Mouse (Mus musculus) kidney, embryonic 15.5 days (tissue): ENCODE measurements at regions not wholly inside any gene's neighbourhood (a gene's known extent, or its start where the extent isn't known, plus 50 kb on each side); places are given as distances from the start of the nearest gene placed in this dataset.

Source experiments
- ATAC-seq: fragments of 200-750 bp; cut with Nextera tagmentation; replicated peaks from 2 replicates; pipeline ENCODE4 v1.8.0; 2017; ENCODE audit warnings: moderate TSS enrichment; ENCODE audit not compliant: low FRiP score
- H3K27ac ChIP-seq: fragments of 300-500 bp; sonication (generic); 2 replicates; pipeline ENCODE4 v1.5.1; 2015; ENCODE audit warnings: mild to moderate bottlenecking, inconsistent platforms
- H3K27me3 ChIP-seq: fragments of 300-500 bp; sonication (generic); 2 replicates; pipeline ENCODE4 v1.6.1; 2015; ENCODE audit warnings: inconsistent platforms
- H3K36me3 ChIP-seq: fragments of 300-500 bp; sonication (generic); 2 replicates; pipeline ENCODE4 v1.6.1; 2015; ENCODE audit warnings: inconsistent platforms
- H3K4me1 ChIP-seq: fragments of 300-500 bp; sonication (generic); 2 replicates; pipeline ENCODE4 v1.6.1; 2015; ENCODE audit warnings: inconsistent platforms
- H3K4me2 ChIP-seq: fragments of 300-500 bp; sonication (generic); 2 replicates; pipeline ENCODE4 v1.6.1; 2015; ENCODE audit warnings: moderate library complexity, mild to moderate bottlenecking, inconsistent platforms
- H3K4me3 ChIP-seq: fragments of 300-500 bp; sonication (generic); replicated peaks from 2 replicates; pipeline ENCODE4 v1.5.1; 2015; ENCODE audit warnings: mild to moderate bottlenecking, inconsistent platforms
- H3K9ac ChIP-seq: fragments of 300-500 bp; sonication (generic); 2 replicates; pipeline ENCODE4 v1.6.1; 2015; ENCODE audit warnings: mild to moderate bottlenecking, inconsistent platforms
- H3K9me3 ChIP-seq: fragments of 300-500 bp; sonication (generic); replicated peaks from 2 replicates; pipeline ENCODE4 v1.6.1; 2016; ENCODE audit warnings: inconsistent platforms
- WGBS: fragments of 180-500 bp; shearing (Covaris S2); methylation state at CpG from one replicate; pipeline ENCODE4 v1.1.7; 2015; ENCODE audit warnings: mixed read lengths; 5-methylcytosine and 5-hydroxymethylcytosine counted together

DNA sequence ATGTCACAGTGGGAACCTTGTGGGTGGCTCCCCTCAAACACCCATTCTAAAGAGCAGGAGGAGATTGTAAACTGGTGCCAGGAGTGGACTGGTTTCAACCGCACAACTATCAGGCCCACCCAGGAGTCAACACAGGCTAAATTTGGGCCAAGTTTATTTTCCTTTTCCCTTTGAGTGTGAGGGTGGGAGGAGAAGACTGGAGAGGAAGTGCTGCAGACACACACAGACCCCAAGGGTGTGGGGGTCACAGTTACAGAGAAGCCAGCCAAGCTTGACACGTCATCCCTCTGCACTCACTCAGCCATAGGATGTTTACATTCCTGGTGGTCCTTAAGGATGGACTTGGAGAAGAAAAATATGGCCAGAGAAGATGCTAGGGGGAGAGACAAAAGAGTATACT is 448.9 kb upstream of the Cdh11 start:
- Histone ChIP-seq H3K9me3 (no peaks in the 10 kb centered on the region), H3K27me3 (no peaks in the 10 kb centered on the region), H3K9ac (no peak overlapping the region), H3K27ac (peak overlapping the region; percentile 89), H3K4me2 (no peak overlapping the region), H3K36me3 (no peaks in the 10 kb centered on the region), H3K4me3 (no peak overlapping the region), H3K4me1 (peaks cover 45% of the 10 kb centered on the region)
- ATAC-seq, result peak; percentile 92
- WGBS, result 9% methylated on average over 2 of the region's 2 CpGs

DNA sequence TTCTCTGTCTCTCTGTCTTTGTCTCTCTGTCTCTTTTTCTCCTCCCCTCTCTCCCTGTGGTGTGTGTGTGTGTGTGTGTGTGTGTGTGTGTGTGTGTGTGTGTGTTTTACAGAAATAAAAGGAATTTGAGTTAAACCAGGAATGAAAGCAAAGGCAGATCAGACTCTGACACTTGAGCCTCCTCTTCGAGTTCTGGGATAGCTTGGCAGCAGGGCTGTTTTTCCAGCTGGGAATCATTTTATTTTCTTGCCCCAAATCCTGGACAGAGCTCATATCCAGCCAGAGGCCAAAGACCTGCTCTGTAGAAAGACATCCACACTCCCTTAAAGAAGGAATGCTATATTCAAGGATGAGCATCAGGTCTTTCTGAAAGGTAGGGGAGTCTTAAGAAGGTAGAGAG is 450.2 kb upstream of the Cdh11 start:
- Histone ChIP-seq H3K36me3 (no peaks in the 10 kb centered on the region), H3K9ac (no peak overlapping the region), H3K9me3 (no peaks in the 10 kb centered on the region), H3K4me1 (peaks cover 37% of the 10 kb centered on the region), H3K27me3 (no peaks in the 10 kb centered on the region), H3K4me2 (no peak overlapping the region), H3K27ac (peak overlapping the region; percentile 77), H3K4me3 (no peak overlapping the region)
- 4% methylated on average over 1 of the region's 1 CpGs for WGBS
- ATAC-seq, result no peak

DNA sequence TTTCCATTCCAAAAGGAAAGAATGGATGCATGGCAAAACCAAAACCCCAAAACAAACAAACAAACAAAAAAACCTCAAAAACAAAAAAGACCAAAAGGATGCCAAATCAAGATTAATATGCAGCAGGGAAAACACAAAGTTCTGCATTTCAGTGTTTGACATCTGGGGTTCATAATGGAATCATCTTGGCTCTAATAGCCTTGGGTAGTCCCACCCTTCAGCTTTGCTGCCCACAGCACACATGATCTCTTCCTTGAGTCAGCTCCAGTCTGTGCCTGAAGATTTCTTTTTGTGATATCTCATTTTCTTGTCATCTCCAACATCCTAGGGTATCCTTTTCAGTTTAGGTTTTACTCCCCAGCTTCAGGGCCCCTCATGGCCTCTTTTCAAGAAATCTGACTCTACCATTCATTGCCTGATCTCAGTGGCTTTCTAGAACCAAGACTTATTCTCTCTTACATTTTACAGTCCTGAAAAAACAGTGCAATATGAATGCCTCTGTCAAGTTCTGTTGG is 453.1 kb upstream of the Cdh11 start:
- Histone ChIP-seq H3K4me3 (no peak overlapping the region), H3K36me3 (no peaks in the 10 kb centered on the region), H3K4me1 (peaks cover 14% of the 10 kb centered on the region), H3K9ac (no peak overlapping the region), H3K27ac (no peak overlapping the region), H3K27me3 (no peaks in the 10 kb centered on the region), H3K4me2 (no peak overlapping the region), H3K9me3 (no peaks in the 10 kb centered on the region)
- no peak for ATAC-seq

DNA sequence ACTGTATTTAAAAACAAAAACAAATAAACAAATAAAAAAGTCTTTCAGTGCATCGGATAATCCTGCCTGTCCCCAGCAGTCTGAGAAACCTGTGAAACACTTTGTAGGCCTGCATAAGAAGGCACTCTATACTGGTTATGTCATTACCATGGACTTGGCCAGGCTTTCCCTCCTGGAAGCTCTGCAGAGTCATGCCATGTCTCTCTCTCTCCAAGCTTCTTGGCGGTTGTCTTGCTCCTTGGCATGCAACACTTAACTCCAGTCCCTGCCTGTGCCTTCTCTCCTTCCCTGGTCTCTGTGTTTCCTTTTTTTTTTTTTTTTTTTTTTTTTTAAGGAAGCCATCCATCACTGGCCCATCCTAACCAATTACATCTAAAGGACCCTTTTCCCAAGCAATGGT is 458.7 kb upstream of the Cdh11 start:
- WGBS, result 65% methylated on average over 2 of the region's 2 CpGs

DNA sequence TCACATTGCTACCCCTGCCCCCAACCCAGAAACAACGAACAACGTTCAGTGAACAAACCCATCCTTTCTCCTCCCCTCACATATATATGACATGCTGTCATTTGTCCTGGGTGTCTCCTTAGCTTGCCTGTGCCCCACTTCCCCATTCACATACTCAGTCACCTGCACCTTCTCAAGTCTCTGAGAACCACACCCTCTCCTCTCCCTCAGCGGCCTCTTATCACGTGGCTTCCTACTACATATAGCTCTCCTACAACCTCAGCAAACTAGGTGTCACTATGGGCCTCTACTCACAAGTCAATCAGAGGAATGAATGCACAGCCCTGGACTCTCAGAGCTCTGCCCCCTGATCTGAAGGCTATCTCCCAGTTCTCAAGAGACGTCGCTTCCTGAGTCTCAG is 459.2 kb upstream of the Cdh11 start:
- WGBS, result 78% methylated on average over 6 of the region's 6 CpGs
- Histone ChIP-seq H3K27ac (no peak overlapping the region), H3K4me2 (no peak overlapping the region), H3K4me3 (no peak overlapping the region), H3K36me3 (no peaks in the 10 kb centered on the region), H3K27me3 (no peaks in the 10 kb centered on the region), H3K9ac (no peak overlapping the region), H3K4me1 (no peaks in the 10 kb centered on the region), H3K9me3 (no peaks in the 10 kb centered on the region)
- ATAC-seq, result no peak

More for the DNA sequence above, 458.7 kb upstream of the Cdh11 start:
- no peaks in the 10 kb centered on the region for H3K27me3 ChIP-seq
- H3K4me3 ChIP-seq, result no peak overlapping the region
- ATAC-seq, result no peak
- H3K4me1 ChIP-seq, result no peaks in the 10 kb centered on the region
- H3K27ac ChIP-seq, result no peak overlapping the region
- H3K4me2 ChIP-seq, result no peak overlapping the region
- no peaks in the 10 kb centered on the region for H3K36me3 ChIP-seq
- no peak overlapping the region for H3K9ac ChIP-seq
- H3K9me3 ChIP-seq, result no peaks in the 10 kb centered on the region

DNA sequence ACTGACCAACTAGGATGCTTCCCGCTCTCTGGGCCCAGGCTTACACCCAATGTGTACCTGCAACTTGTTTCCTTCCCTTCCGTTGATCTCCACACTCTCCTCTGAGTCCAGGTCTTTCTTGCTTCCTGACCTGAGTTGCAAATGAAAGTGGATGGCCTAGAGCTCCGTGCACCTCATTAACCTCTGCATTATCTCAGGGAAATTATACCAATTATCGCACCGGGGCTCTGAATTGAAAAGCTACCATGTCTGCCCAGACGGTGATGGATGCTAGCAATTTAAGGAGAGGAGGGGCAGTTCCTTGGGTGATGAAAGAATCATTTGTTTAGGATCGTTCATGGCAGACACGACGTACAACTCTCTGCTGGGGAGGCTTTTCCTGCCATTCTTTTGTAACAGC is 460.4 kb upstream of the Cdh11 start:
- H3K4me3 ChIP-seq, result no peak overlapping the region
- no peaks in the 10 kb centered on the region for H3K4me1 ChIP-seq
- no peak overlapping the region for H3K9ac ChIP-seq
- no peak overlapping the region for H3K4me2 ChIP-seq
- no peak overlapping the region for H3K27ac ChIP-seq
- H3K36me3 ChIP-seq, result no peaks in the 10 kb centered on the region
- ATAC-seq, result no peak
- H3K27me3 ChIP-seq, result no peaks in the 10 kb centered on the region
- H3K9me3 ChIP-seq, result no peaks in the 10 kb centered on the region
- WGBS, result 27% methylated on average over 9 of the region's 9 CpGs

DNA sequence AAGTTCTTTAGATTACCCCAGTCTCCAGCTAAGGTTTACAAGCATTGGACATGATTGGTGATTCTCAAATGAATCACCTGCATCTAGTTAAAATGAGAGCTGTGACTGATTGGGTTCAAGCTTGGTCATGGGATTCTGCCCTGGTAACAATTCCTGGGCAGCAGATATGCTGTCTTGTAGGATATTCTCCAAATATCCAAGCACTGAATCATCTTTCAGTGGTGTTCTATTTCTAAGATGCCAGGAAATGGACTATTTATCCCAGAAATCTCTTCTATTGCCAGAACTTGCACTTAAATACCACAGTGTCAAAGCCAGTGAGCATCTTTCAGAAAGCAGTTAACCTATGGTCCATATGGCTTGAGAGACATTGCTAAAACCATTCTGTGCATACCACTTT is 475.8 kb upstream of the Cdh11 start:
- no peak for ATAC-seq
- H3K9ac ChIP-seq, result no peak overlapping the region
- H3K4me1 ChIP-seq, result no peaks in the 10 kb centered on the region
- H3K4me3 ChIP-seq, result no peak overlapping the region
- no peak overlapping the region for H3K4me2 ChIP-seq
- H3K36me3 ChIP-seq, result no peaks in the 10 kb centered on the region
- H3K27me3 ChIP-seq, result no peaks in the 10 kb centered on the region
- no peaks in the 10 kb centered on the region for H3K9me3 ChIP-seq
- H3K27ac ChIP-seq, result no peak overlapping the region

DNA sequence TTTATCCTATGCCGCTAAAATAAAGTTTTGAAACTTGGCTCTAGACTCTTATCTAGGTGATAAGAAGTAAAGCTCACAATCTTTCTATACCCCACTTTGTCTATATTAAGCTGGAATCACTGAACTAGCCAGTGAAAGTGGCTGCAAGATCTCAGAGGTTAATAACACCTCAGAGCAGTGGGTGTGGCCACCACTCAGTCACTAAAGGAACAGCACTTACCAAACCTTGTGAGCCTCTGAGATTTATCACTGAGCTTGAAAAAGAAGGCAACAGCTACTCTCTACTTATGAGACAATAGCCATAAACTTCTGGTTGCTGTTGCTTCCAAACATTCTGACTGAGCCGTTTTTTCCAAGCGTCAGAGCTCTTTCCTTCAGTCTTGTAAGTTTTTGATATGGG is 484.6 kb upstream of the Cdh11 start:
- WGBS, result 56% methylated on average over 3 of the region's 3 CpGs
- H3K27me3 ChIP-seq, result no peaks in the 10 kb centered on the region
- no peak overlapping the region for H3K4me3 ChIP-seq

DNA sequence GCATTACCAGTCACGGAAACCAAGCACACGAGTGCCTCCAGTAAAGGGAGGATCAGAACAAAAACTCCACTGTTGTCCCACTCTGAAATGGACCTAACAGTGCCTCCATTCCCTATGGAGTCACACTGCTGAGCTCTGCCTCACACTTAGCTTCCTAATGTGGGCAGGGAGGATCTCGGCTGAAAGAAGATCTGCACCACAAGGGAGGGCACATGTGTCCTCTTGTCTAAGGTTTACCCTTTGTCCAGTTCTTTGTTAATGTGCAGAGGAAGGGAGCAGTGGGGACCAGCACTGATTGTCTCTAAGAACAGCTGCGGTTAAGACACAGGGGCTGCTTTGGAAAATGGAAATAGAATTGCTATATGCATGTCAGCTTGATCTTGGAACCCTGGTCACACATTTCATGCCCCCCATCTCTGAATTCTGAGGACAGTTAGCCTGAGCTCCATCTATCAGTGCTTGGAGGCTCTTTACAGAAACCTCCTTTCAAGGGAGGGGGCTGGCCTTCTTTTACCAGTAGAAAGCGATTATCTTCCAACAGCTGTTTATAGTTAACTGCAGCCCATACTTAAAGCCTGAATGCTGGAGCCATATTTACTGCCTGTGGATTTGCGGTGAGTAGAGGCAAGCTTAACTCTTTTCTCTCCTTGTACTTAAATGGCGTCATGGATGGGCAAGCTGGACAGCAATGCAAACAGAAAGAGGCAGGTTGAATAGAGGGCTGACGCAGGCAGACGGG is 485.5 kb upstream of the Cdh11 start:
- no peak overlapping the region for H3K4me3 ChIP-seq
- H3K4me2 ChIP-seq, result no peak overlapping the region
- peaks cover 5% of the 10 kb centered on the region; the same call in 1 of the 2 replicates for H3K4me1 ChIP-seq
- H3K27me3 ChIP-seq, result no peaks in the 10 kb centered on the region
- ATAC-seq, result 0 out of 2 replicates have a peak, but pooled peaks have one; percentile 33
- no peak overlapping the region for H3K9ac ChIP-seq
- H3K36me3 ChIP-seq, result no peaks in the 10 kb centered on the region
- no peaks in the 10 kb centered on the region for H3K9me3 ChIP-seq
- WGBS, result 55% methylated on average over 9 of the region's 9 CpGs
- no peak overlapping the region for H3K27ac ChIP-seq

More for the DNA sequence above, 484.6 kb upstream of the Cdh11 start:
- H3K27ac ChIP-seq, result no peak overlapping the region
- H3K4me2 ChIP-seq, result no peak overlapping the region
- no peaks in the 10 kb centered on the region for H3K36me3 ChIP-seq
- H3K4me1 ChIP-seq, result peaks cover 5% of the 10 kb centered on the region; the same call in 1 of the 2 replicates
- no peaks in the 10 kb centered on the region for H3K9me3 ChIP-seq
- H3K9ac ChIP-seq, result no peak overlapping the region
- ATAC-seq, result no peak

DNA sequence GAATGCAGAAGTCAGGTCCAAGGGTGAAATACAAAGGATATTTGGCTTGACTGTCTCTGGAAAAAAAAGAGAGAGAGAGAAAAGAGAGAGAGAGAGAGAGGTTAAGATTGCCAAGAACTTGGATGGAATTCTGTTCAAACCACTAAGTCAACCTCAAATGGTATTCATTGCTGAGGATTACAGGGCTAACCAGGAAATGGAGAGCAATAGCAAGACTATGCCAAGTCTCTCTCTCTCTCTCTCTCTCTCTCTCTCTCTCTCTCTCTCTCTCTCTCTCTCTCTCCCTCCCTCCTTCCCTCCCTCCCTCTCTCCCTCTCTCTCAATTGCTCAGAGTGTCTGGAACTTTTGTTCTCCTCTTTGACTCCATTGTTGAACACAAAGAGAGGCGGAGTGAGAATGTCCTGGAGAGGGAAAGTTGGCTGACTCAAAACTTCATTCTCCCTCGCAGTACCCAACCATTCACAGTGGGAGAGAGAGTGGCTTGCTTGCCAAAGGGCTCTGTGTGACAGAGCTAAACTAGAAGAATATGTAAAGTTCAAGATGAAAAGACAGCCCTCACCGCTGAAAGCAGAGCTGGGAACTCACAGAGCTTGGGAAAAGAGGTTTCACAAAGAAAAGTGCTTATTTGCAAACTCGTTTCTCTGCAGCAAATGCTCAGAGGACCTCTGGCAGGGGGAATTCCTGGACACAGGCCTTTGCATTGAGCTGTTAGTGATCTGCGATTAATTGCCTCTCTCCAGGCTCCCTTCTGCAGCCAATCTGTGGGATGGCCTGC is 487.1 kb upstream of the Cdh11 start:
- WGBS, result 27% methylated on average over 5 of the region's 5 CpGs
- no peaks in the 10 kb centered on the region for H3K27me3 ChIP-seq
- no peak for ATAC-seq
- peak overlapping the region; percentile 15; the same call in 1 of the 2 replicates for H3K27ac ChIP-seq
- H3K9me3 ChIP-seq, result no peaks in the 10 kb centered on the region
- H3K4me1 ChIP-seq, result peaks cover 5% of the 10 kb centered on the region; the same call in 1 of the 2 replicates
- H3K4me2 ChIP-seq, result no peak overlapping the region
- H3K4me3 ChIP-seq, result no peak overlapping the region
- no peaks in the 10 kb centered on the region for H3K36me3 ChIP-seq
- H3K9ac ChIP-seq, result no peak overlapping the region

DNA sequence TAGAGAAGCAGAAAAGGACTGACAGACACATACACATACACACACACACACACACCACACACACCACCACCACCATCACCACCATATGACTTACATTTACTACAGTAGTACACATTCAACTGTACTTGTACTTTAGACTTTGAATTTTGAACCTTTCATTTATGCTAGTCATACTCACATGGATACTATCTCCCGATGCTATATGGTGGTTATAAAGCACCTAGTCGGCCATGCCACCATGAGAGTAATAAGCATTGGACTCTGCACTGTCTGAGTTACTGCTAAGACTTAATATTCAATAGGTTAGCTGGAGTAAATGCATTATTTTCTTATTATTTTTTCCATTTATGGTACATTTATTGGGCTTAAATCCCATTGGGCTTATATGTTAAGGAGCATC is 488.0 kb upstream of the Cdh11 start:
- no peak for ATAC-seq
- Histone ChIP-seq H3K36me3 (no peaks in the 10 kb centered on the region), H3K27me3 (no peaks in the 10 kb centered on the region), H3K4me3 (no peak overlapping the region), H3K4me2 (no peak overlapping the region), H3K4me1 (peaks cover 5% of the 10 kb centered on the region; the same call in 1 of the 2 replicates), H3K27ac (no peak overlapping the region), H3K9me3 (no peaks in the 10 kb centered on the region), H3K9ac (no peak overlapping the region)
- WGBS, result 86% methylated on average over 2 of the region's 2 CpGs

DNA sequence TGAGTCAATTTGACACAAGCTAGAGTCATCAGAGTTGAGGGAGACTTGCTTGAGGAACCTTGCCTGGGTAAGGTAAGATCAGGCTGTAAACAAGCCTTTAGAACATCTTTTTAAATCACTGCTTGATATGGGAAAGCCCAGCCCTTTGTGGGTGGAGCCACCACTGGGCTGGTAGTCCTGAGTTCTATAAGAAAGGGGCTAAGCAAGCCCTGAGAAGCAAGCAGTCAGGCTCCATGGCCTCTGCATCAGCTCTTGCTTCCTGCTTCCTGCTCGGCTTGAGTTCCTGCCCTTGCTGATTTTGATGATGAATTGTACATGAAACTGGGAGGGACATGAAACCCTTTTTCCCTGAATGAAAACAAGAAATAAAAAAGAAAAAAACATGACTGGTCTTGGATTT is 496.4 kb upstream of the Cdh11 start:
- Histone ChIP-seq H3K27me3 (no peaks in the 10 kb centered on the region), H3K4me3 (no peak overlapping the region), H3K4me1 (no peaks in the 10 kb centered on the region), H3K9me3 (no peaks in the 10 kb centered on the region), H3K27ac (0 out of 2 replicates have a peak overlapping the region, but pooled peaks have one; percentile 19), H3K9ac (no peak overlapping the region), H3K4me2 (no peak overlapping the region), H3K36me3 (no peaks in the 10 kb centered on the region)
- ATAC-seq, result no peak
- 38% methylated on average over 1 of the region's 1 CpGs for WGBS
